Mouse (Mus musculus) limb, embryonic 14.5 days (tissue): ENCODE measurements around the gene Oxtr. TPM values are rescaled to one million over a fixed set of nuclear protein-coding genes. Genes with fewer than 3 reads are reported as not detected.

Experiments used
- ATAC-seq: fragments of 200-750 bp; cut with Nextera tagmentation; 2 replicates; pipeline ENCODE4 v1.8.0; 2017; ENCODE audit warnings: low read depth, moderate number of reproducible peaks, moderate TSS enrichment; ENCODE audit not compliant: low FRiP score
- DNase-seq: peaks from one replicate; pipeline ENCODE4 v3.0.0-alpha.2; 2015; ENCODE audit warnings: low spot score
- H3K27ac ChIP-seq: fragments of 300-500 bp; sonication (generic); replicated peaks from 2 replicates; pipeline ENCODE4 v1.5.1; 2014; ENCODE audit warnings: low read depth, mild to moderate bottlenecking, low read length, moderate library complexity, mixed read lengths
- H3K27me3 ChIP-seq: fragments of 300-500 bp; sonication (generic); 2 replicates; pipeline ENCODE4 v1.6.1; 2014; ENCODE audit warnings: low read length, mixed read lengths; ENCODE audit not compliant: control insufficient read depth, insufficient read depth
- H3K36me3 ChIP-seq: fragments of 300-500 bp; sonication (generic); 2 replicates; pipeline ENCODE4 v1.6.1; 2014; ENCODE audit warnings: mild to moderate bottlenecking, low read length, moderate library complexity, mixed read lengths; ENCODE audit not compliant: control insufficient read depth, insufficient read depth
- H3K4me1 ChIP-seq: fragments of 300-500 bp; sonication (generic); 2 replicates; pipeline ENCODE4 v1.6.1; 2014; ENCODE audit warnings: antibody characterized with exemption, low read length, mixed read lengths; ENCODE audit not compliant: control insufficient read depth, insufficient read depth
- H3K4me2 ChIP-seq: fragments of 300-500 bp; sonication (generic); replicated peaks from 2 replicates; pipeline ENCODE4 v1.6.1; 2014; ENCODE audit warnings: low read depth, mild to moderate bottlenecking, low read length, moderate library complexity; ENCODE audit not compliant: severe bottlenecking
- H3K4me3 ChIP-seq: fragments of 300-500 bp; sonication (generic); replicated peaks from 2 replicates; pipeline ENCODE4 v1.5.1; 2014; ENCODE audit warnings: low read length
- H3K9ac ChIP-seq: fragments of 300-500 bp; sonication (generic); 2 replicates; pipeline ENCODE4 v1.6.1; 2014; ENCODE audit warnings: mild to moderate bottlenecking, low read depth, low read length, moderate library complexity; ENCODE audit not compliant: severe bottlenecking
- H3K9me3 ChIP-seq: fragments of 300-500 bp; sonication (generic); 2 replicates; pipeline ENCODE4 v1.6.1; 2016; ENCODE audit warnings: low read length; ENCODE audit not compliant: control insufficient read depth
- POLR2A ChIP-seq: fragments of 200-500 bp; IDR thresholded peaks from 2 replicates; pipeline ENCODE4 v1.8.0; 2012; ENCODE audit warnings: inconsistent platforms, mild to moderate bottlenecking, moderate library complexity, borderline replicate concordance; ENCODE audit not compliant: insufficient read depth, insufficient read length; ENCODE audit errors: extremely low read depth
- WGBS: fragments of 180-500 bp; shearing (Covaris S2); extraction: QIAGEN DNeasy Blood & Tissue Kit; methylation state at CpG from one replicate; pipeline ENCODE4 v1.1.7; 2014; 5-methylcytosine and 5-hydroxymethylcytosine counted together
- polyA plus RNA-seq, 2 experiments: library from polyadenylated mRNA; depleted of rRNA in 1 of 2; stranded (reverse) in 1 of 2; unstranded in 1 of 2; fragments of >200 nt; fragmentation: Nextera tagmentation in 1 of 2; extraction: Ambion mirVana in 1 of 2; gene quantifications; 2 replicates each; pipeline versions ENCODE4 v1.2.1 to v1.2.3; 2012 to 2014

Gene Oxtr
- polyA plus RNA-seq, 2 experiments, result 0.33 to 0.36 TPM

GRCm38 (mm10) chr6:112489181-112489909, 398 bp downstream of the Oxtr start:
- Histone ChIP-seq H3K27ac (no peak overlapping the region), H3K9ac (no peak overlapping the region), H3K9me3 (no peaks in the 10 kb centered on the region), H3K4me2 (peak overlapping the region; percentile 61), H3K36me3 (no peaks in the 10 kb centered on the region), H3K27me3 (peaks cover 31% of the 10 kb centered on the region), H3K4me3 (peak overlapping the region; percentile 37), H3K4me1 (peaks cover 13% of the 10 kb centered on the region)
- DNase-seq (no peak), ATAC-seq (no peak)
- no peak for TF ChIP-seq POLR2A
- WGBS, result 10% methylated on average over 68 of the region's 72 CpGs

- H3K9me3 ChIP-seq, result no peaks in the 10 kb centered on the region
- peak overlapping the region; percentile 37 for H3K4me3 ChIP-seq
- H3K27ac ChIP-seq, result no peak overlapping the region
- H3K36me3 ChIP-seq, result no peaks in the 10 kb centered on the region
- no peak for ATAC-seq
- peaks cover 13% of the 10 kb centered on the region for H3K4me1 ChIP-seq
- H3K27me3 ChIP-seq, result peaks cover 31% of the 10 kb centered on the region
- no peak for TF ChIP-seq POLR2A
- no peak for DNase-seq
- peak overlapping the region; percentile 61 for H3K4me2 ChIP-seq
- no peak overlapping the region for H3K9ac ChIP-seq
- WGBS, result 36% methylated on average over 24 of the region's 24 CpGs
Measured at GRCm38 (mm10) chr6:112488821-112489180, 942 bp downstream of the Oxtr start.

- H3K9me3 ChIP-seq, result no peaks in the 10 kb centered on the region
- no peak overlapping the region for H3K4me3 ChIP-seq
- ATAC-seq, result no peak
- 78% methylated on average over 5 of the region's 5 CpGs for WGBS
- no peak overlapping the region for H3K9ac ChIP-seq
- no peak overlapping the region for H3K27ac ChIP-seq
- TF ChIP-seq POLR2A, result no peak
- H3K36me3 ChIP-seq, result no peaks in the 10 kb centered on the region
- H3K4me1 ChIP-seq, result peaks cover 13% of the 10 kb centered on the region
- DNase-seq, result no peak
- no peak overlapping the region for H3K4me2 ChIP-seq
- H3K27me3 ChIP-seq, result peaks cover 31% of the 10 kb centered on the region
Measured at GRCm38 (mm10) chr6:112487993-112488392, 1.8 kb downstream of the Oxtr start.

GRCm38 (mm10) chr6:112484316-112484715, 5.4 kb downstream of the Oxtr start:
- H3K4me2 ChIP-seq, result no peak overlapping the region
- H3K9ac ChIP-seq, result no peak overlapping the region
- ATAC-seq, result peak; percentile 42; the same call in 1 of the 2 replicates
- no peaks in the 10 kb centered on the region for H3K36me3 ChIP-seq
- H3K27me3 ChIP-seq, result peaks cover 21% of the 10 kb centered on the region
- no peaks in the 10 kb centered on the region for H3K9me3 ChIP-seq
- WGBS, result 2% methylated on average over 4 of the region's 4 CpGs
- H3K27ac ChIP-seq, result no peak overlapping the region
- TF ChIP-seq POLR2A, result no peak
- no peak for DNase-seq
- H3K4me1 ChIP-seq, result peaks cover 4% of the 10 kb centered on the region; the same call in 1 of the 2 replicates
- no peak overlapping the region for H3K4me3 ChIP-seq

- H3K36me3 ChIP-seq, result no peaks in the 10 kb centered on the region
- no peak for ATAC-seq
- H3K4me2 ChIP-seq, result no peak overlapping the region
- no peaks in the 10 kb centered on the region for H3K27me3 ChIP-seq
- no peak for DNase-seq
- no peaks in the 10 kb centered on the region for H3K4me1 ChIP-seq
- H3K9me3 ChIP-seq, result no peaks in the 10 kb centered on the region
- no peak overlapping the region for H3K9ac ChIP-seq
- no peak for TF ChIP-seq POLR2A
- 51% methylated on average over 13 of the region's 13 CpGs for WGBS
- H3K4me3 ChIP-seq, result no peak overlapping the region
- no peak overlapping the region for H3K27ac ChIP-seq
Measured at GRCm38 (mm10) chr6:112479861-112480260, 9.9 kb downstream of the Oxtr start.
